ENCODE assay signal across 8 mouse cellular contexts in genomic region chr7:25674719-25675300, GRCm38 (mm10). TPM values are rescaled to one million over a fixed set of nuclear protein-coding genes. Genes with fewer than 3 reads are reported as not detected.
DNase-seq lines count a peak whose midpoint lies in the region; ATAC-seq lines count a peak whose summit lies in the region.

Gene Tmem91, minus strand, starts transcription at chr7:25675166.

- intact Hi-C loops in gastrocnemius, postnatal 14 days (cut with DNase I; ENCODE audit: low total_unique reads): no loop called here

- H3K4me2 ChIP-seq in midbrain, embryonic 15.5 days: peak within 1 kb of the TSS; percentile 74

- WGBS in midbrain, embryonic 15.5 days: under 1% methylated on average over 29 of the region's 29 CpGs

- DNase-seq in heart, adult 11 months: peak; percentile 89
- DNase-seq in heart, adult 8-10 months (ENCODE audit: low spot score): no peak
- peak; percentile 30 for DNase-seq in thymus, postnatal 0 days (ENCODE audit: low spot score)
- no peak for DNase-seq in thymus, adult 18-20 months
- DNase-seq in layer of hippocampus, postnatal 25 days (ENCODE audit: extremely low spot score in 1 of 2, low spot score in 1 of 2): no peak
- DNase-seq in gastrocnemius, postnatal 14 days: no peak
- DNase-seq in spleen, adult 18-20 months: no peak

- peaks cover 9% of the 10 kb centered on the region; the same call in 1 of the 2 replicates for H3K4me1 ChIP-seq in midbrain, embryonic 15.5 days

- no peak within 1 kb of the TSS; the same call in 1 of the 2 replicates for H3K27ac ChIP-seq in midbrain, embryonic 15.5 days

- H3K36me3 ChIP-seq in midbrain, embryonic 15.5 days (replicated peaks): no peaks in the 10 kb centered on the region

- peak; percentile 48 for ATAC-seq in midbrain, embryonic 15.5 days (replicated peaks)

- peaks cover 23% of the 10 kb centered on the region for H3K27me3 ChIP-seq in midbrain, embryonic 15.5 days (replicated peaks)

- no peaks in the 10 kb centered on the region for H3K9me3 ChIP-seq in midbrain, embryonic 15.5 days

- H3K9ac ChIP-seq in midbrain, embryonic 15.5 days: peak within 1 kb of the TSS; percentile 66

- peak within 1 kb of the TSS; percentile 48 for H3K4me3 ChIP-seq in midbrain, embryonic 15.5 days

RNA-seq across cellular contexts. Expression of gene Tmem91, which starts in this region (rescaled TPM):
- not detected for total RNA-seq in heart, adult 8-10 months (2022)
- polyA plus RNA-seq in thymus, postnatal 0 days (2015; fragmentation: Nextera tagmentation; extraction: Ambion mirVana): 4.0 and 6.3 TPM in 2 replicates
- total RNA-seq in layer of hippocampus, postnatal 25 days (2021): 10 to 100 TPM; 12.7 to 16.5 TPM
- polyA plus RNA-seq in midbrain, embryonic 15.5 days (2015; fragmentation: Nextera tagmentation; extraction: Ambion mirVana): 53.5 and 54.0 TPM in 2 replicates
- under 1 TPM in 1 of 2 experiments, not detected in 1; 0.35 TPM for total RNA-seq in gastrocnemius, postnatal 14 days (2021)

Comparison
In these comparisons a context has a peak if more than half of its experiments do, and no peak if none do; other contexts are left out.
1. RNA of gene Tmem91 (total RNA-seq): 12.7 to 16.5 TPM in layer of hippocampus, postnatal 25 days; 0.35 TPM in gastrocnemius, postnatal 14 days and not detected in heart, adult 8-10 months; every median in the first group is over 10 times any median in the second.
2. DNase-seq: peak in heart, adult 11 months (single experiment) and thymus, postnatal 0 days (single experiment); none in heart, adult 8-10 months (single experiment), thymus, adult 18-20 months (0 of 2), layer of hippocampus, postnatal 25 days (0 of 2), gastrocnemius, postnatal 14 days (single experiment) and spleen, adult 18-20 months (0 of 2).